Mouse (Mus musculus): ENCODE measurements around the gene Tmprss9. TPM values are rescaled to one million over a fixed set of nuclear protein-coding genes. Genes with fewer than 3 reads are reported as not detected.

Gene Tmprss9
- polyA plus RNA-seq, 1 experiment from 2014 or later = 0.31 TPM

- no peak within 1 kb of the TSS for H3K27ac ChIP-seq (replicated peaks)
- no peaks in the 10 kb centered on the region for H3K9me3 ChIP-seq
- 4% methylated on average over 51 of the region's 51 CpGs for WGBS
- H3K9ac ChIP-seq = peak within 1 kb of the TSS; percentile 66
- no peaks in the 10 kb centered on the region for H3K36me3 ChIP-seq
- peak; percentile 10; the same call in 1 of the 2 replicates for ATAC-seq (ENCODE audit: low read depth)
- peaks cover 47% of the 10 kb centered on the region for H3K27me3 ChIP-seq
- H3K4me3 ChIP-seq = peak within 1 kb of the TSS; percentile 46
- peak within 1 kb of the TSS; percentile 67 for H3K4me2 ChIP-seq
- peaks cover 13% of the 10 kb centered on the region for H3K4me1 ChIP-seq (replicated peaks)
Observed at GRCm38 (mm10) chr10:80843931-80844547, 27.6 kb upstream of the Tmprss9 start, which contains the start of gene Lingo3. Gene Lingo3 (minus strand): TSS chr10:80844039.

- H3K9ac ChIP-seq = no peak overlapping the region
- 68% methylated on average over 8 of the region's 8 CpGs for WGBS
Observed at GRCm38 (mm10) chr10:80845055-80845693, 26.5 kb upstream of the Tmprss9 start.

DNA sequence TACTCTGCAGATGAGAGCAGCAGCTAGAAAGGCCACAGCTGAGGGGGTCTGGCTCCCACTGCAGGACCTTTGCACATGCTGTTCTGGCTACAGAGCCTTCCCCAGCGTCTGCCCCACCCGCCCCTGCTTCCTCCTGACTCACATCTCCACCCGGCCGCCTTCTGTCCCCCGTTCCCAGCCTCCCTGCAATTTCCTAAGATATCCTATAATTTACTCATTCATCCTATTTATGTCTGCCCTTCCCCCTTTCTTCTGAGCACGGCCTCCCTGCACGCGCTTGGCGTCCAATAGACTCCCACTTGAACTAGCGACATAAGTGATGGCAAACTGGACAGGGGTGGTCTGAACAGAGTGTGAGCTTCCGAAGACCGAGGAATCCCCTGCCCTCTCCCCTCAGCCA is 25.9 kb upstream of the Tmprss9 start:
- Histone ChIP-seq H3K9ac (0 out of 2 replicates have a peak overlapping the region, but pooled peaks have one; percentile 3), H3K4me2 (no peak overlapping the region), H3K27me3 (peaks cover 41% of the 10 kb centered on the region), H3K27ac (replicated peaks) (no peak overlapping the region), H3K9me3 (no peaks in the 10 kb centered on the region), H3K4me3 (no peak overlapping the region), H3K36me3 (0 out of 2 replicates have a peak, but pooled peaks cover 7% of the 10 kb centered on the region), H3K4me1 (replicated peaks) (peaks cover 13% of the 10 kb centered on the region)
- ATAC-seq (ENCODE audit: low read depth) = no peak
- 73% methylated on average over 12 of the region's 12 CpGs for WGBS

More at GRCm38 (mm10) chr10:80845055-80845693, 26.5 kb upstream of the Tmprss9 start:
- Histone ChIP-seq H3K27ac (replicated peaks) (no peak overlapping the region), H3K9me3 (no peaks in the 10 kb centered on the region), H3K4me3 (no peak overlapping the region), H3K27me3 (peaks cover 47% of the 10 kb centered on the region), H3K4me2 (no peak overlapping the region), H3K36me3 (0 out of 2 replicates have a peak, but pooled peaks cover 1% of the 10 kb centered on the region), H3K4me1 (replicated peaks) (peaks cover 13% of the 10 kb centered on the region)
- ATAC-seq (ENCODE audit: low read depth) = no peak

GRCm38 (mm10) chr10:80848571-80848970 is 23.1 kb upstream of the Tmprss9 start:
- Histone ChIP-seq H3K27ac (replicated peaks) (no peak overlapping the region), H3K4me2 (no peak overlapping the region), H3K27me3 (peaks cover 24% of the 10 kb centered on the region), H3K36me3 (peaks cover 33% of the 10 kb centered on the region), H3K4me1 (replicated peaks) (peaks cover 14% of the 10 kb centered on the region), H3K9me3 (no peaks in the 10 kb centered on the region), H3K9ac (no peak overlapping the region), H3K4me3 (no peak overlapping the region)
- ATAC-seq (ENCODE audit: low read depth) = no peak
- 14% methylated on average over 10 of the region's 10 CpGs for WGBS

DNA sequence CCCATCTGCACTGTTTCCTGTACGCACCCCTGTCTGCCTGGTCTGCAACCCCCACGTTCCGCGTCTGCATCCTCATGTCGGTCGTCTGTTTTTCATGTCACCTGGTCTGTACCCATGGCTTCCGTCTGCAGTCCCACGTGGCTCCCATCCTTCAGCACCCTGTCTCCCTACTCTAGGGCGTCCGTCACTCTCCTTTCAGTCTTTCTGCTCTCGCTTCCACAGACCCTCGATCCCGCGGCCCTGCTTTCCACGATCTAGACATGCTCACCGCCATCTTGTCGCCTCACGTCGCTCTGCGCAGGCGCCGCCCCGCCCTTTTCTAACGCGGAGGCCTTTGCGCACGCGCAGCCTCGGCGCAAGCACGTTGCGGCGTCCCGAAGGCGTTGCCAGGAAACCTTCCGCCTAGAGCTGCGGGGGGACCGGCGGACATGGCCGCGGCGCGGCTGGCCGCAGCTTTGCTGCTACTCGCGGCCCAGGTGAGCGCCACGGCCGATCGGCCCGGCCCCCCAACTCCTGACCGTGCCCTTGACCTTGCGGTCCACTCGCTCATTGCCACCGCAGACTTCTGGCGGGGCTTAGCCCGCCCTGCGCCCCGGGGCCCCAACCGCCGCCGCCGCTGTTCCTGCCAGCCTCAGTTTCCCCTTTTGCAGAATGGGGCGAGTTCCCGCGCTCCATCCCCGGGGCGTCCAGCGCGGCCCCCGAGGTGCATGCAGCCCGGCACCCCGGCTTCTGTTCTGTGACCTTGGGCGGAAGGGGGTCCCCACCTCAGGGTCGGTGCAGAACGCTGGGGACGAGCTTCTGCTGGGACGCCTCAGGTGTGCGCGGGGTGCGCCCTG is 16.5 kb upstream of the Tmprss9 start, which contains the start of the genes Lsm7 and Sppl2b:
Lsm7 (minus strand) TSS at position 297 of the 836 bp plus-strand sequence.
Sppl2b (plus strand) TSS at position 363 of the 836 bp plus-strand sequence.
- H3K4me3 ChIP-seq = peak within 1 kb of the TSS; percentile 76
- H3K27ac ChIP-seq (replicated peaks) = peak within 1 kb of the TSS; percentile 65
- peak within 1 kb of the TSS; percentile 91 for H3K9ac ChIP-seq
- peaks cover 34% of the 10 kb centered on the region for H3K36me3 ChIP-seq
- peak; percentile 77 for ATAC-seq (ENCODE audit: low read depth)
- H3K27me3 ChIP-seq = no peaks in the 10 kb centered on the region
- no peaks in the 10 kb centered on the region for H3K9me3 ChIP-seq
- H3K4me1 ChIP-seq (replicated peaks) = peaks cover 49% of the 10 kb centered on the region
- peak within 1 kb of the TSS; percentile 99 for H3K4me2 ChIP-seq
- under 1% methylated on average over 81 of the region's 81 CpGs for WGBS

GRCm38 (mm10) chr10:80855749-80856073 is 15.9 kb upstream of the Tmprss9 start:
- WGBS = 24% methylated on average over 11 of the region's 11 CpGs
- no peaks in the 10 kb centered on the region for H3K27me3 ChIP-seq
- H3K4me2 ChIP-seq = peak overlapping the region; percentile 99
- peak overlapping the region; percentile 76 for H3K4me3 ChIP-seq
- peaks cover 49% of the 10 kb centered on the region for H3K4me1 ChIP-seq (replicated peaks)
- no peak overlapping the region for H3K27ac ChIP-seq (replicated peaks)
- peak overlapping the region; percentile 91 for H3K9ac ChIP-seq
- peaks cover 28% of the 10 kb centered on the region for H3K36me3 ChIP-seq
- no peak for ATAC-seq (ENCODE audit: low read depth)
- H3K9me3 ChIP-seq = no peaks in the 10 kb centered on the region

DNA sequence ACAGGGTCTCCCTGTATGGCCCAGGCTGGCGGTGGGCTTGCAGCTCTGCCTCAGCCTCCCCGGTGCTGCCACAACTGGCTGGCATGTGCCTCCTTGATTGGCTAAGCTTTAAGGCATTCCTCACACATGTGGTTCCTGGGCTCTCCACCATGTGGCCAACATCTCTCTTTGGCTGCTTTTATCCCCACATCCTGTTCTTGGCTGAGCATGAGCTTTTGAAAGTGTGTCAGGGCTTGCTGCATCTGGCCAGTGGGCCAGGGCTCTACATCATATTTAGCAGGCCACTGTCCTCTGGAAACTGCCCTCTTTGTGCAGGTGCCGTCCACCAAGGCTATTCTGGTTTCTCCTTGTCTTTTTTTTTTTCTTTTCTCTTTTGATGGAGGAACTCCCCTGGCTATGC is 15.4 kb upstream of the Tmprss9 start:
- H3K36me3 ChIP-seq = peaks cover 23% of the 10 kb centered on the region
- peak overlapping the region; percentile 76 for H3K4me3 ChIP-seq
- no peak for ATAC-seq (ENCODE audit: low read depth)
- H3K4me1 ChIP-seq (replicated peaks) = peaks cover 49% of the 10 kb centered on the region
- no peaks in the 10 kb centered on the region for H3K9me3 ChIP-seq
- H3K4me2 ChIP-seq = peak overlapping the region; percentile 99
- no peak overlapping the region for H3K27ac ChIP-seq (replicated peaks)
- 61% methylated on average over 3 of the region's 3 CpGs for WGBS
- no peaks in the 10 kb centered on the region for H3K27me3 ChIP-seq
- H3K9ac ChIP-seq = peak overlapping the region; percentile 91

DNA sequence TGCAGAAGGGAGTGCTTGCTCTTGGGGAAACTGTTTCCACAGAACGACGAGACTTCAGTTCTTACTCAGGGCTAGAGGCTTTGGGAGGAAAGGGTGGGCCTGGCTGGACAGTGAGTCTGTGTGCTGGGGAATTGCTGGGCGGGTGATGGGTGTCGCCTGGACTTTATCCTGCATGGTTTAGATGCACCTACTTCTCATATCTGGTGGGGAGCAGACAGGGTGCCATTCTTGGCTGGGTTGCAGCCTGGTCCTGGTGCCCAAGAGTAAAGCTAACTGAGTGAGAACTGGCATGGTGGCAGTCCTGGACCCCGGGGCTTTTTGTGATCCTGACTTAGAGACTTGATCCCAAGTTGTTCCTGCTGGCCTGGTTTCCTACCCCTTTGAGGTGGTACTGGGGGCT is 14.7 kb upstream of the Tmprss9 start:
- H3K4me2 ChIP-seq = peak overlapping the region; percentile 99
- H3K9me3 ChIP-seq = no peaks in the 10 kb centered on the region
- H3K9ac ChIP-seq = peak overlapping the region; percentile 91
- 77% methylated on average over 5 of the region's 5 CpGs for WGBS
- no peaks in the 10 kb centered on the region for H3K27me3 ChIP-seq
- H3K4me3 ChIP-seq = peak overlapping the region; percentile 76; the same call in 1 of the 2 replicates
- H3K27ac ChIP-seq (replicated peaks) = no peak overlapping the region
- peaks cover 23% of the 10 kb centered on the region for H3K36me3 ChIP-seq
- no peak for ATAC-seq (ENCODE audit: low read depth)
- H3K4me1 ChIP-seq (replicated peaks) = peaks cover 49% of the 10 kb centered on the region

DNA sequence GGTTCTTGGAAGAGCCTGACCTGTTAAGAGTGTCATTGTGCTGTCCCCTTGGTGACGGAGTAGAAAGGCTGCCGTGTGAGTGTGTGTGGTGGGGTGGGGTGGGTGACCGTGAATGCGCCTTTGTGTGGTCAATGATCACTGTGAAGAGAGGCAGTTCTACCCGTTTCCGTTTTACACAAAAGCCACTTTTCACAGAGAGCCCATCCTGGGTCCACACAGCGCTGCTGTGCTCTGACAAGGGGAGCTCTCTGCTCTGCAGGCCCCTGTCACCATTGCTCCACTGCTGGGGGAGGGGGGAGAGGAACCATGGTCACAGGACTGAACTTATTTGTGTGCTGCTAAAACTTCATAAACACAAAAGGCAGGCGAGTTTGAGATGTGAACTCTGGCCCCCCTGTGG is 14.3 kb upstream of the Tmprss9 start:
- Histone ChIP-seq H3K9ac (peak overlapping the region; percentile 91), H3K9me3 (no peaks in the 10 kb centered on the region), H3K4me3 (no peak overlapping the region), H3K4me1 (replicated peaks) (peaks cover 49% of the 10 kb centered on the region), H3K36me3 (peaks cover 23% of the 10 kb centered on the region), H3K27me3 (no peaks in the 10 kb centered on the region), H3K27ac (replicated peaks) (peak overlapping the region; percentile 59), H3K4me2 (peak overlapping the region; percentile 99)
- ATAC-seq (ENCODE audit: low read depth) = no peak
- whole genome bisulfite sequencing = 18% methylated on average over 8 of the region's 8 CpGs

- Histone ChIP-seq H3K4me1 (replicated peaks) (peaks cover 49% of the 10 kb centered on the region), H3K4me3 (no peak overlapping the region), H3K4me2 (peak overlapping the region; percentile 99), H3K36me3 (peaks cover 25% of the 10 kb centered on the region), H3K27ac (replicated peaks) (peak overlapping the region; percentile 59), H3K9ac (peak overlapping the region; percentile 91), H3K27me3 (no peaks in the 10 kb centered on the region), H3K9me3 (no peaks in the 10 kb centered on the region)
- no peak for ATAC-seq (ENCODE audit: low read depth)
- WGBS = 72% methylated on average over 3 of the region's 3 CpGs
Observed at GRCm38 (mm10) chr10:80857848-80858247, 13.8 kb upstream of the Tmprss9 start.

DNA sequence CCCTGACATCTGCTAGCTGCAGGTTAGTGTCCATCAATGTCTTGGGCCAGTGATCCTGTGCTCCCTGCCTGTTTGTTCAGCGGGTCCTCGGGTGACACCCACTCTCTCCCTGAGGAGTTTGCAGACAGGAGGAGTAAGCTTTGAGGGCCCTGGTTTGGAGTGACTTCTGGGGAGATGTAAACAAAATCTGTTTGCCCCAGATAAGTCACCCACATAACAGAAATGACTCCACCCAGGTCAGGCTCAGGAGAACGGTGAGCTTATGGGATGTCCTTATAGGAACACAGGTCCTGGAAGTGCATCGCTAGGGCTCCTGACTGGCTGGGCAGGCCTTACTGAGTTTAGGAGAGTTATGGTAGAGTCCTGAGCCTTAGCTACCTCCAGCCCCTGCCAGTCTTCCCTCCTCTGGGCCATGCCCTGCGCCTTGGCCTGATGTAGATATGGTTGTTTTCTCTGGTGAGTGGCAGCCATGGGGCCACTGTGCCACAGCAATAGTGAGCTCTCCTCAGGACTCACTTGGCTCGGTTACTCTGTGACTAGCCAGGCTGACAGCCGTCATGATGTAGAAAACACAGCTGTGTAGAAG is 13.2 kb upstream of the Tmprss9 start:
- Histone ChIP-seq H3K4me1 (replicated peaks) (peaks cover 45% of the 10 kb centered on the region), H3K4me3 (no peak overlapping the region), H3K27ac (replicated peaks) (no peak overlapping the region), H3K9me3 (no peaks in the 10 kb centered on the region), H3K27me3 (no peaks in the 10 kb centered on the region), H3K36me3 (peaks cover 25% of the 10 kb centered on the region), H3K4me2 (no peak overlapping the region), H3K9ac (no peak overlapping the region; the same call in 1 of the 2 replicates)
- no peak for ATAC-seq (ENCODE audit: low read depth)
- 86% methylated on average over 7 of the region's 7 CpGs for WGBS

Measured in neural tube, embryonic 13.5 days (tissue).